Mouse (Mus musculus) spleen, adult 2 months (tissue): ENCODE measurements at regions not wholly inside any gene's neighbourhood (a gene's known extent, or its start where the extent isn't known, plus 50 kb on each side); places are given as distances from the start of the nearest gene placed in this dataset.

Experiments
- DNase-seq, 2 experiments: peaks; one replicate each; pipeline versions ENCODE4 v3.0.0 to v3.0.0-alpha.2; 2012 to 2021; ENCODE audit warnings: low spot score in 2 of 2, low read depth in 1 of 2
- H3K27ac ChIP-seq: fragments of 200-500 bp; 2 replicates; pipeline ENCODE4 v1.5.1; 2012; ENCODE audit warnings: low read length, inconsistent platforms; ENCODE audit not compliant: insufficient read depth
- H3K27me3 ChIP-seq: fragments of 200-500 bp; 2 replicates; pipeline ENCODE4 v1.6.1; 2012; ENCODE audit warnings: mild to moderate bottlenecking, moderate library complexity, low read length, inconsistent platforms; ENCODE audit not compliant: control insufficient read depth, insufficient read depth
- H3K36me3 ChIP-seq: fragments of 200-500 bp; 2 replicates; pipeline ENCODE4 v1.6.1; 2012; ENCODE audit warnings: mild to moderate bottlenecking, low read length, inconsistent platforms; ENCODE audit not compliant: control insufficient read depth, insufficient read depth
- H3K4me1 ChIP-seq: fragments of 200-500 bp; 2 replicates; pipeline ENCODE4 v1.6.1; 2011; ENCODE audit warnings: inconsistent platforms; ENCODE audit not compliant: control insufficient read depth, insufficient read depth, insufficient read length
- H3K4me3 ChIP-seq: fragments of 200-500 bp; 2 replicates; pipeline ENCODE4 v1.5.1; 2011; ENCODE audit warnings: mild to moderate bottlenecking, inconsistent platforms; ENCODE audit not compliant: insufficient read depth, insufficient read length; ENCODE audit errors: extremely low read depth
- CTCF ChIP-seq: fragments of 200-500 bp; IDR thresholded peaks from 2 replicates; pipeline ENCODE4 v1.5.1; 2011; ENCODE audit warnings: mild to moderate bottlenecking, inconsistent platforms; ENCODE audit not compliant: insufficient read depth, insufficient read length, insufficient replicate concordance; ENCODE audit errors: extremely low read depth
- POLR2A ChIP-seq: fragments of 200-500 bp; IDR thresholded peaks from 2 replicates; pipeline ENCODE4 v1.6.1; 2011; ENCODE audit warnings: low read depth, low read length, inconsistent platforms
- WGBS: fragments of 180-500 bp; shearing (Covaris S2); methylation state at CpG from one replicate; pipeline ENCODE4 v1.1.7; 2018; 5-methylcytosine and 5-hydroxymethylcytosine counted together

GRCm38 (mm10) chr8:78022986-78023385, 190.1 kb upstream of the Ttc29 start:
- H3K27me3 ChIP-seq: no peaks in the 10 kb centered on the region
- DNase-seq: no peak
- H3K4me3 ChIP-seq: no peak overlapping the region
- no peaks in the 10 kb centered on the region for H3K36me3 ChIP-seq
- H3K4me1 ChIP-seq: no peaks in the 10 kb centered on the region
- WGBS: 70% methylated on average over 5 of the region's 5 CpGs
- H3K27ac ChIP-seq: no peak overlapping the region
- no peak for TF ChIP-seq POLR2A
- TF ChIP-seq CTCF: no peak

- Histone ChIP-seq H3K27ac (no peak overlapping the region), H3K4me3 (no peak overlapping the region), H3K27me3 (no peaks in the 10 kb centered on the region), H3K4me1 (no peaks in the 10 kb centered on the region), H3K36me3 (no peaks in the 10 kb centered on the region)
- TF ChIP-seq CTCF: no peak
- no peak for TF ChIP-seq POLR2A
- DNase-seq: no peak
- 30% methylated on average over 7 of the region's 7 CpGs for WGBS
Measured at GRCm38 (mm10) chr8:78023467-78023866, 189.6 kb upstream of the Ttc29 start.

- TF ChIP-seq CTCF (no peak), POLR2A (no peak)
- H3K27ac ChIP-seq: no peak overlapping the region
Measured at GRCm38 (mm10) chr8:78023936-78024335, 189.2 kb upstream of the Ttc29 start.

GRCm38 (mm10) chr8:78024964-78025363, 188.1 kb upstream of the Ttc29 start:
- no peak for DNase-seq
- no peaks in the 10 kb centered on the region for H3K27me3 ChIP-seq
- no peak for TF ChIP-seq POLR2A
- TF ChIP-seq CTCF: no peak
- 87% methylated on average over 5 of the region's 5 CpGs for WGBS
- H3K4me1 ChIP-seq: no peaks in the 10 kb centered on the region
- no peaks in the 10 kb centered on the region for H3K36me3 ChIP-seq
- H3K4me3 ChIP-seq: no peak overlapping the region
- no peak overlapping the region for H3K27ac ChIP-seq

More at GRCm38 (mm10) chr8:78023936-78024335, 189.2 kb upstream of the Ttc29 start:
- H3K36me3 ChIP-seq: no peaks in the 10 kb centered on the region
- H3K4me3 ChIP-seq: no peak overlapping the region
- no peaks in the 10 kb centered on the region for H3K4me1 ChIP-seq
- DNase-seq: no peak
- no peaks in the 10 kb centered on the region for H3K27me3 ChIP-seq
- WGBS: 80% methylated on average over 4 of the region's 4 CpGs

- TF ChIP-seq POLR2A: no peak
- TF ChIP-seq CTCF: no peak
Measured at GRCm38 (mm10) chr8:78027371-78027770, 185.7 kb upstream of the Ttc29 start.

GRCm38 (mm10) chr8:78028928-78029327, 184.2 kb upstream of the Ttc29 start:
- Histone ChIP-seq H3K36me3 (no peaks in the 10 kb centered on the region), H3K4me1 (no peaks in the 10 kb centered on the region), H3K27me3 (no peaks in the 10 kb centered on the region), H3K4me3 (no peak overlapping the region), H3K27ac (no peak overlapping the region)
- 87% methylated on average over 1 of the region's 1 CpGs for WGBS
- DNase-seq: no peak
- no peak for TF ChIP-seq POLR2A
- TF ChIP-seq CTCF: no peak

More at GRCm38 (mm10) chr8:78027371-78027770, 185.7 kb upstream of the Ttc29 start:
- Histone ChIP-seq H3K4me3 (no peak overlapping the region), H3K27me3 (no peaks in the 10 kb centered on the region), H3K4me1 (no peaks in the 10 kb centered on the region), H3K36me3 (no peaks in the 10 kb centered on the region), H3K27ac (no peak overlapping the region)
- no peak for DNase-seq
- WGBS: 80% methylated on average over 2 of the region's 2 CpGs

GRCm38 (mm10) chr8:78031811-78032210, 181.3 kb upstream of the Ttc29 start:
- WGBS: 89% methylated on average over 4 of the region's 4 CpGs
- Histone ChIP-seq H3K4me3 (no peak overlapping the region), H3K4me1 (no peaks in the 10 kb centered on the region), H3K27ac (no peak overlapping the region), H3K36me3 (no peaks in the 10 kb centered on the region), H3K27me3 (no peaks in the 10 kb centered on the region)
- TF ChIP-seq POLR2A (no peak), CTCF (no peak)
- DNase-seq: no peak
